Mouse (Mus musculus) ES-Bruce4 (cell line): ENCODE measurements around the gene Vps37b.

ENCODE experiments used
- CTCF ChIP-seq: IDR thresholded peaks from one replicate; pipeline ENCODE4 v1.8.1; 2011; ENCODE audit warnings: low read depth, low read length
- EP300 ChIP-seq: IDR thresholded peaks from 2 replicates; pipeline ENCODE4 v1.6.1; 2011; ENCODE audit warnings: low read depth, low read length; ENCODE audit not compliant: insufficient read depth
- POLR2A ChIP-seq: IDR thresholded peaks from one replicate; pipeline ENCODE4 v1.8.1; 2011; ENCODE audit warnings: low read length; ENCODE audit not compliant: insufficient read depth

- no peak for TF ChIP-seq CTCF
- TF ChIP-seq EP300, result no peak
- no peak for TF ChIP-seq POLR2A
Observed at GRCm38 (mm10) chr5:124059677-124060076, 27.6 kb upstream of the Vps37b start.
